In genomic region chr8:71595862-71596261, GRCm38 (mm10) we compare ENCODE assay signal across 9 mouse cellular contexts. TPM values are rescaled to one million over a fixed set of nuclear protein-coding genes. Genes with fewer than 3 reads are reported as not detected.
DNase-seq lines count a peak whose midpoint lies in the region; ATAC-seq lines count a peak whose summit lies in the region.
"Had no signal": no experiment of that assay in that cellular context is flagged by ENCODE, and none has a peak within 500 bp of the region (broad histone marks: within the 10 kb centered on the region; RNA-seq: fewer than 3 reads in every experiment).

No protein-coding gene starts in this region.

- H3K4me3 ChIP-seq in hindbrain, embryonic 15.5 days: peak overlapping the region; percentile 9; the same call in 1 of the 2 replicates
- H3K4me3 ChIP-seq: lung, embryonic 15.5 days had no signal

- no peak for ATAC-seq in hindbrain, embryonic 15.5 days (ENCODE audit: low FRiP score, low read depth)

- 7% methylated on average over 27 of the region's 27 CpGs for WGBS in hindbrain, embryonic 15.5 days

- H3K4me2 ChIP-seq in hindbrain, embryonic 15.5 days: peak overlapping the region; percentile 29
- H3K4me2 ChIP-seq: lung, embryonic 15.5 days had no signal

- H3K27ac ChIP-seq in hindbrain, embryonic 15.5 days (replicated peaks): no peak overlapping the region
- H3K27ac ChIP-seq: lung, embryonic 15.5 days had no signal

- peaks cover 4% of the 10 kb centered on the region; the same call in 1 of the 2 replicates for H3K36me3 ChIP-seq in hindbrain, embryonic 15.5 days
- H3K36me3 ChIP-seq: lung, embryonic 15.5 days had no signal

- no peak overlapping the region for H3K9ac ChIP-seq in hindbrain, embryonic 15.5 days
- H3K9ac ChIP-seq: lung, embryonic 15.5 days had no signal

- peak; percentile 91 for DNase-seq in NIH3T3 (ENCODE audit: low read depth)
- peak; percentile 97 to 98 for DNase-seq in cerebellum, postnatal 10 days
- DNase-seq in frontal cortex, postnatal 14 days (ENCODE audit: low spot score in 2 of 2): peak; percentile 74 to 83
- DNase-seq in left cerebral cortex, adult 11 months (ENCODE audit: low spot score): peak; percentile 82
- peak; percentile 90 to 93 for DNase-seq in lung, postnatal 4 days
- DNase-seq in retina, postnatal 1 day: peak; percentile 90
- peak; percentile 89 to 92 for DNase-seq in thymus, postnatal 36 days

- peaks cover 12% of the 10 kb centered on the region for H3K27me3 ChIP-seq in hindbrain, embryonic 15.5 days
- H3K27me3 ChIP-seq: lung, embryonic 15.5 days had no signal

- no peaks in the 10 kb centered on the region for H3K9me3 ChIP-seq in hindbrain, embryonic 15.5 days
- H3K9me3 ChIP-seq: lung, embryonic 15.5 days had no signal

- peaks cover 29% of the 10 kb centered on the region for H3K4me1 ChIP-seq in hindbrain, embryonic 15.5 days (replicated peaks)

RNA-seq across cellular contexts. Expression of gene Fam129c, which starts 1.6 kb away (rescaled TPM):
- polyA plus RNA-seq in hindbrain, embryonic 15.5 days (2015; fragmentation: Nextera tagmentation; extraction: Ambion mirVana): 6.5 and 8.9 TPM in 2 replicates

RNA-seq across cellular contexts. Expression of gene Pgls, which starts 3.9 kb away (rescaled TPM):
- polyA plus RNA-seq in hindbrain, embryonic 15.5 days (2015; fragmentation: Nextera tagmentation; extraction: Ambion mirVana): 224 and 233 TPM in 2 replicates

RNA-seq across cellular contexts. Expression of gene Colgalt1, which starts 14.9 kb away (rescaled TPM):
- polyA plus RNA-seq in hindbrain, embryonic 15.5 days (2015; fragmentation: Nextera tagmentation; extraction: Ambion mirVana): 65.6 and 78.2 TPM in 2 replicates

RNA-seq across cellular contexts. Expression of gene Slc27a1, which starts 27.2 kb away (rescaled TPM):
- polyA plus RNA-seq in hindbrain, embryonic 15.5 days (2015; fragmentation: Nextera tagmentation; extraction: Ambion mirVana): 83.9 and 87.4 TPM in 2 replicates

RNA-seq across cellular contexts. Expression of gene Nxnl1, which starts 29.5 kb away (rescaled TPM):
- 0.06 and 0.08 TPM in 2 replicates for polyA plus RNA-seq in hindbrain, embryonic 15.5 days (2015; fragmentation: Nextera tagmentation; extraction: Ambion mirVana)
- polyA plus RNA-seq: lung, embryonic 15.5 days had no signal
